Mouse (Mus musculus) thymus, adult 2 months (tissue): Measurements from ENCODE around the gene Igsf9.

ENCODE experiments used
- CTCF ChIP-seq: fragments of 200-500 bp; IDR thresholded peaks from 2 replicates; pipeline ENCODE4 v1.5.1; 2012; ENCODE audit warnings: mild to moderate bottlenecking, control low read depth, low read length, moderate library complexity, borderline replicate concordance; ENCODE audit not compliant: control insufficient read depth, poor library complexity, insufficient read depth; ENCODE audit errors: extremely low read depth
- POLR2A ChIP-seq: fragments of 200-500 bp; IDR thresholded peaks from 2 replicates; pipeline ENCODE4 v1.6.1; 2012; ENCODE audit warnings: mild to moderate bottlenecking, low read length, control low read depth, moderate library complexity; ENCODE audit not compliant: control insufficient read depth, poor library complexity, insufficient read depth; ENCODE audit errors: extremely low read depth

GRCm38 (mm10) chr1:172436785-172437184 lies 44.8 kb upstream of the Igsf9 start:
- TF ChIP-seq CTCF (no peak), POLR2A (no peak)
